Mouse (Mus musculus): Measurements from ENCODE around the gene Rpl22.

DNA sequence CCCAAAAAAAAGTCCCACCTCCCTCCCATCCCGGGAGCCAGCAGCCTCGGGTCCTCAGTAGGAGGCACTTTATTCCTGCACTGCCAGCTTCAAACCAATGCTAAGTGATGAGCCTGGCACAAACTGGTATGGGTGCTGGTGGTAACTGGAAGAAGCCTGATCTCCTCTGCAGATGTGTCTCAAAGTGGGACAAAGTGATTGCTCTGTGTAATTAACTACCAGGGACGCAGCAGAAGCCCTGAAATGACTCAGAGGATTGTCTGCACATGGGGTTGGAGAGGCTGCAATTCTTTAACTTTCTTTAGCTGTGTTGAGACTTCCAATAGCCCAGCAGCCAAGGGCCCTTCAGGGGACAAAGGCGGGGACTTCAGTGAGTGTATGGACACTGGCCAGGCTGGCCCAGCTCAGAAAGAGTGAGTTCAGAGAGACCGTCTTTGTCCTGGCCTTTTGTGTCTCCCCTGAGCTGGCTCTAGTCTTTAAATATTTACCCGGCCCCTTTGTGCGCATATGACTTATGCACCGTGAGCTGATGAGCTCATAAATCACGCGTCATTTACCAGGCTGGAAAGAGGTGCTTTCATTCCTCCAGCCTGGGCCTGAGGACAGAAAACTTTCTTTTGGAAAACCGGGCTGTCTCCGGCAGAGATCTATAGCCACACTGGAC lies 33.3 kb upstream of the Rpl22 start:
- no peak for TF ChIP-seq POLR2A (IDR thresholded peaks at IDR 0.05; ENCODE audit: borderline replicate concordance, extremely low read depth, low read depth, low read length)
- no peak for TF ChIP-seq CTCF (IDR thresholded peaks at IDR 0.05; ENCODE audit: insufficient read depth, low read length)

Measured in lung, adult 2 months (tissue).